Mouse (Mus musculus): ENCODE measurements around the gene Flii. TPM values are rescaled to one million over a fixed set of nuclear protein-coding genes. Genes with fewer than 3 reads are reported as not detected.

The Flii gene
- polyA plus RNA-seq, 1 experiment from 2014 or later = 80.0 TPM

- DNase-seq (ENCODE audit: low spot score) = no peak
- H3K4me1 ChIP-seq (replicated peaks) = no peaks in the 10 kb centered on the region; the same call in 1 of the 2 replicates
These were observed 17.3 kb downstream of the Flii start for GRCm38 (mm10) chr11:60709481-60710465.

GRCm38 (mm10) chr11:60708631-60709030, 18.4 kb downstream of the Flii start:
- DNase-seq (ENCODE audit: low spot score) = no peak
- H3K27me3 ChIP-seq (ENCODE audit: insufficient read depth, poor library complexity, severe bottlenecking) = no peaks in the 10 kb centered on the region
- H3K4me3 ChIP-seq = no peak overlapping the region
- H3K36me3 ChIP-seq = peaks cover 100% of the 10 kb centered on the region
- no peaks in the 10 kb centered on the region for H3K9me3 ChIP-seq
- H3K27ac ChIP-seq = no peak overlapping the region
- 90% methylated on average over 10 of the region's 10 CpGs for WGBS
- H3K4me1 ChIP-seq (replicated peaks) = peaks cover 2% of the 10 kb centered on the region

More at GRCm38 (mm10) chr11:60709481-60710465, 17.3 kb downstream of the Flii start:
- Histone ChIP-seq H3K36me3 (peaks cover 100% of the 10 kb centered on the region), H3K4me3 (no peak overlapping the region), H3K27ac (no peak overlapping the region), H3K9me3 (no peaks in the 10 kb centered on the region), H3K27me3 (ENCODE audit: insufficient read depth, poor library complexity, severe bottlenecking) (no peaks in the 10 kb centered on the region)
- WGBS = 93% methylated on average over 45 of the region's 45 CpGs

- no peak overlapping the region for H3K4me3 ChIP-seq
- H3K27ac ChIP-seq = no peak overlapping the region
- no peaks in the 10 kb centered on the region for H3K9me3 ChIP-seq
- H3K4me1 ChIP-seq (replicated peaks) = peaks cover 12% of the 10 kb centered on the region
- 81% methylated on average over 3 of the region's 3 CpGs for WGBS
- no peak for DNase-seq (ENCODE audit: low spot score)
- no peaks in the 10 kb centered on the region for H3K27me3 ChIP-seq (ENCODE audit: insufficient read depth, poor library complexity, severe bottlenecking)
- peaks cover 100% of the 10 kb centered on the region for H3K36me3 ChIP-seq
These were observed 19.4 kb downstream of the Flii start for GRCm38 (mm10) chr11:60707672-60708071.

- no peak overlapping the region for H3K4me3 ChIP-seq
- H3K9me3 ChIP-seq = no peaks in the 10 kb centered on the region
- H3K4me1 ChIP-seq (replicated peaks) = peaks cover 20% of the 10 kb centered on the region
- no peak overlapping the region for H3K27ac ChIP-seq
- no peaks in the 10 kb centered on the region for H3K27me3 ChIP-seq (ENCODE audit: insufficient read depth, poor library complexity, severe bottlenecking)
- WGBS = 90% methylated on average over 14 of the region's 14 CpGs
- no peak for DNase-seq (ENCODE audit: low spot score)
- peaks cover 100% of the 10 kb centered on the region for H3K36me3 ChIP-seq
These were observed 20.2 kb downstream of the Flii start for GRCm38 (mm10) chr11:60706696-60707480.

- WGBS = 90% methylated on average over 7 of the region's 7 CpGs
These were observed 21.0 kb downstream of the Flii start for GRCm38 (mm10) chr11:60706076-60706475.

GRCm38 (mm10) chr11:60705255-60705654, 21.8 kb downstream of the Flii start:
- peaks cover 89% of the 10 kb centered on the region for H3K36me3 ChIP-seq
- no peak for DNase-seq (ENCODE audit: low spot score)
- WGBS = 94% methylated on average over 3 of the region's 3 CpGs

More at GRCm38 (mm10) chr11:60706076-60706475, 21.0 kb downstream of the Flii start:
- no peaks in the 10 kb centered on the region for H3K27me3 ChIP-seq (ENCODE audit: insufficient read depth, poor library complexity, severe bottlenecking)
- no peak for DNase-seq (ENCODE audit: low spot score)
- H3K9me3 ChIP-seq = no peaks in the 10 kb centered on the region
- H3K4me1 ChIP-seq (replicated peaks) = peaks cover 28% of the 10 kb centered on the region
- H3K36me3 ChIP-seq = peaks cover 97% of the 10 kb centered on the region
- no peak overlapping the region for H3K27ac ChIP-seq
- no peak overlapping the region for H3K4me3 ChIP-seq

GRCm38 (mm10) chr11:60704023-60704880, 22.8 kb downstream of the Flii start:
- WGBS = 95% methylated on average over 19 of the region's 19 CpGs
- H3K4me3 ChIP-seq = no peak overlapping the region
- no peaks in the 10 kb centered on the region for H3K27me3 ChIP-seq (ENCODE audit: insufficient read depth, poor library complexity, severe bottlenecking)
- H3K4me1 ChIP-seq (replicated peaks) = peaks cover 37% of the 10 kb centered on the region
- peaks cover 79% of the 10 kb centered on the region for H3K36me3 ChIP-seq
- no peaks in the 10 kb centered on the region for H3K9me3 ChIP-seq
- DNase-seq (ENCODE audit: low spot score) = no peak
- H3K27ac ChIP-seq = peak overlapping the region; percentile 35; the same call in 1 of the 2 replicates

More at GRCm38 (mm10) chr11:60705255-60705654, 21.8 kb downstream of the Flii start:
- Histone ChIP-seq H3K27me3 (ENCODE audit: insufficient read depth, poor library complexity, severe bottlenecking) (no peaks in the 10 kb centered on the region), H3K9me3 (no peaks in the 10 kb centered on the region), H3K4me1 (replicated peaks) (peaks cover 35% of the 10 kb centered on the region), H3K27ac (no peak overlapping the region), H3K4me3 (no peak overlapping the region)

- 27% methylated on average over 4 of the region's 4 CpGs for WGBS
- no peaks in the 10 kb centered on the region for H3K9me3 ChIP-seq
- peaks cover 68% of the 10 kb centered on the region for H3K36me3 ChIP-seq
- no peaks in the 10 kb centered on the region for H3K27me3 ChIP-seq (ENCODE audit: insufficient read depth, poor library complexity, severe bottlenecking)
- peak overlapping the region; percentile 3 for H3K4me3 ChIP-seq
- peak overlapping the region; percentile 70 for H3K27ac ChIP-seq
- DNase-seq (ENCODE audit: low spot score) = peak; percentile 79
- H3K4me1 ChIP-seq (replicated peaks) = peaks cover 46% of the 10 kb centered on the region
These were observed 23.9 kb downstream of the Flii start for GRCm38 (mm10) chr11:60703131-60703530.

GRCm38 (mm10) chr11:60701611-60702010, 25.5 kb downstream of the Flii start:
- WGBS = 94% methylated on average over 4 of the region's 4 CpGs
- H3K27ac ChIP-seq = peak overlapping the region; percentile 0; the same call in 1 of the 2 replicates
- peaks cover 50% of the 10 kb centered on the region for H3K4me1 ChIP-seq (replicated peaks)
- H3K9me3 ChIP-seq = no peaks in the 10 kb centered on the region
- H3K36me3 ChIP-seq = peaks cover 52% of the 10 kb centered on the region
- peak; percentile 2 for DNase-seq (ENCODE audit: low spot score)
- no peaks in the 10 kb centered on the region for H3K27me3 ChIP-seq (ENCODE audit: insufficient read depth, poor library complexity, severe bottlenecking)
- peak overlapping the region; percentile 88 for H3K4me3 ChIP-seq

GRCm38 (mm10) chr11:60700320-60701185, 26.5 kb downstream of the Flii start:
- Histone ChIP-seq H3K36me3 (peaks cover 42% of the 10 kb centered on the region), H3K27ac (peak overlapping the region; percentile 98), H3K4me1 (replicated peaks) (peaks cover 50% of the 10 kb centered on the region), H3K9me3 (no peaks in the 10 kb centered on the region), H3K4me3 (peak overlapping the region; percentile 88), H3K27me3 (ENCODE audit: insufficient read depth, poor library complexity, severe bottlenecking) (no peaks in the 10 kb centered on the region)
- no peak for DNase-seq (ENCODE audit: low spot score)
- 30% methylated on average over 12 of the region's 12 CpGs for WGBS

- Histone ChIP-seq H3K4me3 (peak within 1 kb of the TSS; percentile 88), H3K4me1 (replicated peaks) (peaks cover 50% of the 10 kb centered on the region), H3K27me3 (ENCODE audit: insufficient read depth, poor library complexity, severe bottlenecking) (no peaks in the 10 kb centered on the region), H3K9me3 (no peaks in the 10 kb centered on the region), H3K36me3 (peaks cover 32% of the 10 kb centered on the region), H3K27ac (peak within 1 kb of the TSS; percentile 98)
- peak; percentile 98 for DNase-seq (ENCODE audit: low spot score)
- under 1% methylated on average over 72 of the region's 73 CpGs for WGBS
These were observed 27.5 kb downstream of the Flii start, which contains the start of gene Llgl1 for GRCm38 (mm10) chr11:60699524-60700075. Gene Llgl1, plus strand, starts transcription at chr11:60699723.

All from hindbrain, embryonic 10.5 days (tissue).